8 mouse cellular contexts compared by ENCODE assay signal in the genomic region with DNA sequence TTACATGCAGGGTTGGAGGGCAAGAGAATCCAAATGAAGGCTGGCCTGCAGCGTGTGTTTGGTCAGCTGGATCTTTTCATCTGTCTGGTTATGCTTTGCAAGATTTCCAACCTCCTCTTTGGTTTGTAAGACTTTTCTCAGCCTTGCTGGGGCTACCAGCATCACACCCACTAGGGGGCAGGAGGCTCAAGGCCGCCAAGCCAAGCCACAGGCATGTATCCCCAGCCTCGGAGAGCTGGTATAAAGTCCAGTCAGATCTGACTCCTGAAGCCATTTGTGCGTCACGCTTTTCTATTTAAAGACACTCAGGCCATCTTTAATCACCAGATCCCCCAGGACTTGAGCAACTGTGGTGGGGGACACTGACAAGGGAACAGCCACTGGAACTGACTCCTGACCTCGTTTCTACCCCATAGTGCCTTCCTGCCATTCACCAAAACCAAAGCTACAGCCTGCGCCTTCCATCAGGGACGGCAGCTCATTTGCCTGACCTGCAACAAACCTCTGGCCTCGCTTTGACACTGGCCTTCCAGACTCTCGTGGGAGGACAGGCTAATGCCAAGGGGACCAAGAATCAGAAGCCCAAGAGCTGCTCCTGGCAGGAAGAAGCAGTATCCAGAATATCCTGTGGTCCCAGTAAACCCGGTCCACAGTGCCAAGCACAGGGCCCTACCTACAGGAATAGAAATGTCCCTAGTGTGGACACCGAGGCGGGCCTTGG. TPM values are rescaled to one million over a fixed set of nuclear protein-coding genes. Genes with fewer than 3 reads are reported as not detected.
DNase-seq lines count a peak whose midpoint lies in the region; ATAC-seq and TF ChIP-seq lines count a peak whose summit lies in the region.

No protein-coding gene starts in this region.

- 20% methylated on average over 13 of the region's 13 CpGs for WGBS in kidney, postnatal 0 days
- 36% methylated on average over 13 of the region's 13 CpGs for WGBS in lung, embryonic 15.5 days

- no peaks in the 10 kb centered on the region for H3K9me3 ChIP-seq in kidney, postnatal 0 days (replicated peaks; ENCODE audit: low read length)
- H3K9me3 ChIP-seq in lung, embryonic 15.5 days: no peaks in the 10 kb centered on the region

- H3K79me2 ChIP-seq in C2C12 (ENCODE audit: control insufficient read depth, insufficient read depth): no peaks in the 10 kb centered on the region

- peak; percentile 43 for DNase-seq in R1 (ENCODE audit: low read depth, low spot score)
- peak; percentile 86 to 87 for DNase-seq in cerebellum, postnatal 14 days
- peak; percentile 91 for DNase-seq in heart, adult 8-10 months (ENCODE audit: low spot score)
- peak; percentile 96 for DNase-seq in kidney, postnatal 0 days (ENCODE audit: low spot score)
- peak; percentile 66 for DNase-seq in right cerebral cortex, adult 18-20 months
- DNase-seq in urinary bladder, postnatal 36 days (ENCODE audit: low spot score in 2 of 2): peak; percentile 66 to 85

- H3K36me3 ChIP-seq in C2C12 (ENCODE audit: control insufficient read depth, insufficient read depth): no peaks in the 10 kb centered on the region
- H3K36me3 ChIP-seq in kidney, postnatal 0 days (ENCODE audit: insufficient read depth, low read length): no peaks in the 10 kb centered on the region
- no peaks in the 10 kb centered on the region for H3K36me3 ChIP-seq in lung, embryonic 15.5 days

- ATAC-seq in kidney, postnatal 0 days (replicated peaks; ENCODE audit: low FRiP score, low read depth): peak; percentile 81
- peak; percentile 73 for ATAC-seq in lung, embryonic 15.5 days (ENCODE audit: borderline replicate concordance, extremely low read depth, low FRiP score, low TSS enrichment)

- H3K9ac ChIP-seq in kidney, postnatal 0 days (ENCODE audit: low read depth, low read length): no peak overlapping the region
- no peak overlapping the region for H3K9ac ChIP-seq in lung, embryonic 15.5 days

- H3ac ChIP-seq in C2C12 (ENCODE audit: control insufficient read depth, insufficient read length, low read depth): no peak overlapping the region

- H3K79me3 ChIP-seq in C2C12 (ENCODE audit: low read depth): no peaks in the 10 kb centered on the region

- H3K27me3 ChIP-seq in C2C12 (ENCODE audit: control insufficient read depth, insufficient read depth, insufficient read length): no peaks in the 10 kb centered on the region
- no peaks in the 10 kb centered on the region for H3K27me3 ChIP-seq in kidney, postnatal 0 days (ENCODE audit: insufficient read depth, low read length)
- no peaks in the 10 kb centered on the region for H3K27me3 ChIP-seq in lung, embryonic 15.5 days

- H3K4me2 ChIP-seq in kidney, postnatal 0 days (ENCODE audit: low read length): no peak overlapping the region
- no peak overlapping the region for H3K4me2 ChIP-seq in lung, embryonic 15.5 days

- peak; percentile 83 for TF ChIP-seq CTCF in C2C12 (IDR thresholded peaks at IDR 0.05; ENCODE audit: control insufficient read depth, insufficient read depth, insufficient read length)
- peak; percentile 99 for TF ChIP-seq CTCF in kidney, postnatal 0 days (IDR thresholded peaks at IDR 0.05; ENCODE audit: low read depth)

- H3K4me3 ChIP-seq in C2C12 (ENCODE audit: insufficient read depth, poor library complexity, severe bottlenecking): no peak overlapping the region
- no peak overlapping the region for H3K4me3 ChIP-seq in kidney, postnatal 0 days (replicated peaks; ENCODE audit: low read depth, low read length)
- no peak overlapping the region for H3K4me3 ChIP-seq in lung, embryonic 15.5 days

- H3K27ac ChIP-seq in kidney, postnatal 0 days: peak overlapping the region; percentile 74
- peak overlapping the region; percentile 38 for H3K27ac ChIP-seq in lung, embryonic 15.5 days

- H3K4me1 ChIP-seq in kidney, postnatal 0 days (replicated peaks; ENCODE audit: insufficient read depth, low read length): peaks cover 13% of the 10 kb centered on the region; the same call in 1 of the 2 replicates
- H3K4me1 ChIP-seq in lung, embryonic 15.5 days: peaks cover 44% of the 10 kb centered on the region

TF ChIP-seq in C2C12, 6 proteins besides CTCF, POLR2A, EP300 and RAD21:
- TF ChIP-seq MYOD1 (IDR thresholded peaks at IDR 0.05; ENCODE audit: control insufficient read depth, insufficient read length, low read depth) (no peak), MAX (IDR thresholded peaks at IDR 0.05) (no peak), CEBPB (IDR thresholded peaks at IDR 0.05; ENCODE audit: low read depth) (no peak), MYOG (IDR thresholded peaks at IDR 0.05; ENCODE audit: control insufficient read depth, extremely low read depth, insufficient read length) (no peak), FOSL1 (IDR thresholded peaks at IDR 0.05; ENCODE audit: insufficient read depth, low read length, poor library complexity, severe bottlenecking) (no peak), USF1 (IDR thresholded peaks at IDR 0.05; ENCODE audit: low read depth) (no peak)

RNA-seq across cellular contexts. Expression of gene Capn7, which starts 49.7 kb away (rescaled TPM):
- polyA plus RNA-seq in C2C12 (2012; fragmentation: generic; extraction: Trizol): 6.7 TPM
- 10 to 100 TPM; 31.5 to 35.4 (median 32.6) TPM for total RNA-seq in heart, adult 8-10 months (2022)
- 38.8 and 40.3 TPM in 2 replicates for polyA plus RNA-seq in kidney, postnatal 0 days (2015; fragmentation: Nextera tagmentation; extraction: Ambion mirVana)
- polyA plus RNA-seq in lung, embryonic 15.5 days (2015; fragmentation: Nextera tagmentation; extraction: Ambion mirVana): 34.8 and 37.2 TPM in 2 replicates

RNA-seq across cellular contexts. Expression of gene Sh3bp5, which starts 49.7 kb away (rescaled TPM):
- polyA plus RNA-seq in C2C12 (2012; fragmentation: generic; extraction: Trizol): 8.7 TPM
- 10 to 100 TPM; 38.6 to 50.6 (median 50.1) TPM for total RNA-seq in heart, adult 8-10 months (2022)
- polyA plus RNA-seq in kidney, postnatal 0 days (2015; fragmentation: Nextera tagmentation; extraction: Ambion mirVana): 45.2 and 46.8 TPM in 2 replicates
- 25.4 and 26.4 TPM in 2 replicates for polyA plus RNA-seq in lung, embryonic 15.5 days (2015; fragmentation: Nextera tagmentation; extraction: Ambion mirVana)

Comparison
In these comparisons a context has a peak if more than half of its experiments do, and no peak if none do; other contexts are left out.
1. DNase-seq: peak in every context shown above with its lines; median percentile 96 in kidney, postnatal 0 days; 91 in heart, adult 8-10 months; 86 in cerebellum, postnatal 14 days; 76 in urinary bladder, postnatal 36 days; 66 in right cerebral cortex, adult 18-20 months; 43 in R1.